22 mouse cellular contexts compared by ENCODE assay signal in genomic region chr12:119229601-119230000, GRCm38 (mm10). TPM values are rescaled to one million over a fixed set of nuclear protein-coding genes. Genes with fewer than 3 reads are reported as not detected.
A peak's percentile ranks its signal among the peaks of the same experiment; 100 is the strongest.
DNase-seq lines count a peak whose midpoint lies in the region; ATAC-seq and TF ChIP-seq lines count a peak whose summit lies in the region.
"Had no signal": no experiment of that assay in that cellular context is flagged by ENCODE, and none has a peak within 500 bp of the region (broad histone marks: within the 10 kb centered on the region; RNA-seq: fewer than 3 reads in every experiment).

No protein-coding gene starts in this region.

- H3K4me2 ChIP-seq in kidney, embryonic 16.5 days (replicated peaks; ENCODE audit: low read depth, low read length) = no peak overlapping the region
- no peak overlapping the region for H3K4me2 ChIP-seq in kidney, embryonic 15.5 days
- H3K4me2 ChIP-seq in forebrain, embryonic 12.5 days = no peak overlapping the region
- H3K4me2 ChIP-seq: heart, embryonic 11.5 days; hindbrain, embryonic 12.5 days; hindbrain, embryonic 15.5 days had no signal

- peak; percentile 23 for DNase-seq in kidney, adult 11 months
- DNase-seq in kidney, postnatal 25 days = no peak
- DNase-seq in liver, adult 2 months (ENCODE audit: extremely low read depth, low read depth, low spot score) = peak; percentile 28
- DNase-seq in liver = no peak
- peak; percentile 5 to 54 for DNase-seq in kidney, postnatal 36 days
- DNase-seq: cerebellum, adult 18-20 months; cerebellum, adult 9-10 months; forebrain, postnatal 0 days; gastrocnemius, adult 2 months; gastrocnemius, postnatal 14 days; heart, adult 11 months had no signal

- no peaks in the 10 kb centered on the region for H3K27me3 ChIP-seq in kidney, embryonic 16.5 days (ENCODE audit: insufficient read depth, low read length)
- H3K27me3 ChIP-seq in kidney, embryonic 15.5 days = no peaks in the 10 kb centered on the region
- H3K27me3 ChIP-seq in liver, adult 2 months (ENCODE audit: control insufficient read depth, insufficient read depth, low read length) = no peaks in the 10 kb centered on the region
- H3K27me3 ChIP-seq in forebrain, embryonic 12.5 days = no peaks in the 10 kb centered on the region
- H3K27me3 ChIP-seq: hindbrain, embryonic 12.5 days; hindbrain, embryonic 15.5 days had no signal

- H3K4me1 ChIP-seq in kidney, embryonic 16.5 days (ENCODE audit: insufficient read depth, low read length) = 0 out of 2 replicates have a peak, but pooled peaks cover under 1% of the 10 kb centered on the region
- no peaks in the 10 kb centered on the region for H3K4me1 ChIP-seq in kidney, embryonic 15.5 days
- H3K4me1 ChIP-seq in liver, adult 2 months (ENCODE audit: control insufficient read depth, insufficient read depth, low read length) = no peaks in the 10 kb centered on the region; the same call in 1 of the 2 replicates
- H3K4me1 ChIP-seq in forebrain, embryonic 12.5 days = peaks cover 11% of the 10 kb centered on the region; the same call in 1 of the 2 replicates

- ATAC-seq in kidney, embryonic 16.5 days (ENCODE audit: low FRiP score, low TSS enrichment) = no peak
- ATAC-seq in kidney, embryonic 15.5 days (replicated peaks; ENCODE audit: low FRiP score) = no peak
- ATAC-seq in forebrain, embryonic 12.5 days (ENCODE audit: low FRiP score) = no peak
- ATAC-seq: activated CD4-positive, CD25-positive, alpha-beta regulatory T cell, adult 4 months; forebrain, embryonic 14.5 days; forebrain, postnatal 0 days had no signal

- WGBS in kidney, embryonic 16.5 days = 83% methylated on average over 2 of the region's 2 CpGs
- WGBS in kidney, embryonic 15.5 days = 79% methylated on average over 2 of the region's 2 CpGs
- WGBS in liver, adult 2 months = 83% methylated on average over 2 of the region's 2 CpGs
- WGBS in forebrain, embryonic 12.5 days = 91% methylated on average over 2 of the region's 2 CpGs

- no peak overlapping the region for H3K4me3 ChIP-seq in kidney, embryonic 16.5 days (ENCODE audit: low read length)
- H3K4me3 ChIP-seq in kidney, embryonic 15.5 days (replicated peaks) = no peak overlapping the region
- no peak overlapping the region for H3K4me3 ChIP-seq in liver, adult 2 months (ENCODE audit: insufficient read depth, low read depth, low read length)
- H3K4me3 ChIP-seq in forebrain, embryonic 12.5 days (replicated peaks) = no peak overlapping the region
- H3K4me3 ChIP-seq: forebrain, embryonic 10.5 days; gastrocnemius, adult 2 months; hindbrain, embryonic 12.5 days; hindbrain, embryonic 15.5 days had no signal

- no peaks in the 10 kb centered on the region for H3K79me2 ChIP-seq in liver, adult 2 months (ENCODE audit: control insufficient read depth, insufficient read depth, low read length)

- no peaks in the 10 kb centered on the region for H3K9me3 ChIP-seq in kidney, embryonic 16.5 days (ENCODE audit: low read length)
- H3K9me3 ChIP-seq in kidney, embryonic 15.5 days (replicated peaks) = no peaks in the 10 kb centered on the region
- no peaks in the 10 kb centered on the region for H3K9me3 ChIP-seq in forebrain, embryonic 12.5 days
- H3K9me3 ChIP-seq: forebrain, embryonic 10.5 days; hindbrain, embryonic 12.5 days; hindbrain, embryonic 15.5 days had no signal

- no peaks in the 10 kb centered on the region for H3K36me3 ChIP-seq in kidney, embryonic 16.5 days (ENCODE audit: insufficient read depth, low read length)
- H3K36me3 ChIP-seq in kidney, embryonic 15.5 days = no peaks in the 10 kb centered on the region
- H3K36me3 ChIP-seq in liver, adult 2 months (ENCODE audit: control insufficient read depth, insufficient read depth, low read length) = no peaks in the 10 kb centered on the region
- H3K36me3 ChIP-seq in forebrain, embryonic 12.5 days (replicated peaks) = peaks cover 4% of the 10 kb centered on the region; the same call in 1 of the 2 replicates
- H3K36me3 ChIP-seq: hindbrain, embryonic 12.5 days; hindbrain, embryonic 15.5 days had no signal

- H3K27ac ChIP-seq in kidney, embryonic 16.5 days (ENCODE audit: low read length) = no peak overlapping the region
- peak overlapping the region; percentile 22; the same call in 1 of the 2 replicates for H3K27ac ChIP-seq in kidney, embryonic 15.5 days
- no peak overlapping the region for H3K27ac ChIP-seq in liver, adult 2 months (replicated peaks; ENCODE audit: insufficient read depth, low read depth, low read length)
- no peak overlapping the region for H3K27ac ChIP-seq in forebrain, embryonic 12.5 days
- H3K27ac ChIP-seq: forebrain, embryonic 10.5 days; gastrocnemius, adult 2 months; hindbrain, embryonic 12.5 days; hindbrain, embryonic 15.5 days had no signal

- H3K9ac ChIP-seq in kidney, embryonic 16.5 days (replicated peaks; ENCODE audit: low read length) = no peak overlapping the region
- no peak overlapping the region for H3K9ac ChIP-seq in kidney, embryonic 15.5 days
- H3K9ac ChIP-seq in liver, adult 2 months (ENCODE audit: low read depth, low read length) = no peak overlapping the region
- no peak overlapping the region for H3K9ac ChIP-seq in forebrain, embryonic 12.5 days
- H3K9ac ChIP-seq: forebrain, postnatal 0 days; hindbrain, embryonic 12.5 days; hindbrain, embryonic 15.5 days had no signal

- no peak for TF ChIP-seq POLR2A in liver, adult 2 months (IDR thresholded peaks at IDR 0.05; ENCODE audit: extremely low read depth, insufficient read depth, low read length)

- TF ChIP-seq CTCF in liver, adult 2 months (IDR thresholded peaks at IDR 0.05; ENCODE audit: low read depth, low read length) = no peak

RNA-seq across cellular contexts. Expression of gene Itgb8, which starts 9.0 kb away (rescaled TPM):
- 3.4 and 4.5 TPM in 2 replicates for polyA plus RNA-seq in kidney, embryonic 16.5 days (2015; fragmentation: Nextera tagmentation; extraction: Ambion mirVana)
- 3.1 and 3.2 TPM in 2 replicates for polyA plus RNA-seq in kidney, embryonic 15.5 days (2015; fragmentation: Nextera tagmentation; extraction: Ambion mirVana)
- 0.37 and 0.47 TPM in 2 replicates for total RNA-seq in liver, adult 2 months (2014; rRNA removed)
- polyA plus RNA-seq in liver, adult 2 months (2012; rRNA removed) = 0.01 TPM in 1 of 2 replicates, not detected in the other
- polyA plus RNA-seq in forebrain, embryonic 12.5 days (2016; fragmentation: Nextera tagmentation; extraction: Ambion mirVana) = 22.1 and 23.2 TPM in 2 replicates
- total RNA-seq: hematopoietic stem cell, adult 5-6 weeks; MEL had no signal

Comparison
In these comparisons a context has a peak if more than half of its experiments do, and no peak if none do; other contexts are left out.
1. DNase-seq: peak in kidney, adult 11 months (single experiment), liver, adult 2 months (single experiment) and kidney, postnatal 36 days (2 of 2); none in kidney, postnatal 25 days (0 of 2) and liver (single experiment).